Mouse (Mus musculus): ENCODE results near the gene Lrriq4.

The Lrriq4 gene

DNA sequence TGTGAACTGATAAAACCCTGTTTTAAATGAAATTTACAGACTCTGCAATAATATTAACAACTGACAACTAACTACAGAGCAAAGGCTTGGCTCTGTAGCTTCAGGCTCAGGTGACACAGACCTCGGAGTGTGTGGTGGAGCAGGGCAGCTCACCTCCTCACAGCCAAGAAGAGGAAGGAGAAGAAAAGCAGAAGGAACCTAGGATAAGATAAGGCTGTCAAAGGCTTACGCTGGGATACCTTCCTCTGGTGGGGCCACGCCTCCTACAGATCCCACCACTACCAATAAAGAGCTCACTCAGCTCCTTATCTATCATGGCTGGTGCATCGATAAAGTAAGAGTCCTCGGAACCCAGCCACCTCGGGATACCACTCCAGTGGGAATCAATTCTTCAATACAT, 38.9 kb downstream of the Lrriq4 start:
- no peak for DNase-seq (ENCODE audit: low spot score)

DNA sequence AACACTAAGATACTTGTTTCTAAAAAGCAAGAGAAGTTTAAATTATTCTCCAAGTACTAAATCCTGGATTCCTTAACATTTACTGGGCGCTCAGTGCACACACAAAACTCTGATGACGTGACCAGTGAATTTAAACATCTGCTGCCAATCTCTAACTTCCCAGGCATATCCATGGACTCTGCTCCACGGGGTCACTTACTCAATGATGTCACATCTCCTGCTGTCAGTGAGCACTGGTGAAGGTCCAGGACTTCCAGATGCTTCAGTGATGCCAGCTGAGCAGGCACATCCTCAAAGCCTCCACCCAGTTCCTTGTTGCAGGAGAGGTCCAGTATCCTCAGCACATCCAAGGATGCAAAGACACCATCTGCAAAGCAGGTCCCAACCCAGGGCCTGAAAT, 42.9 kb downstream of the Lrriq4 start:
- DNase-seq (ENCODE audit: low spot score) = no peak

DNA sequence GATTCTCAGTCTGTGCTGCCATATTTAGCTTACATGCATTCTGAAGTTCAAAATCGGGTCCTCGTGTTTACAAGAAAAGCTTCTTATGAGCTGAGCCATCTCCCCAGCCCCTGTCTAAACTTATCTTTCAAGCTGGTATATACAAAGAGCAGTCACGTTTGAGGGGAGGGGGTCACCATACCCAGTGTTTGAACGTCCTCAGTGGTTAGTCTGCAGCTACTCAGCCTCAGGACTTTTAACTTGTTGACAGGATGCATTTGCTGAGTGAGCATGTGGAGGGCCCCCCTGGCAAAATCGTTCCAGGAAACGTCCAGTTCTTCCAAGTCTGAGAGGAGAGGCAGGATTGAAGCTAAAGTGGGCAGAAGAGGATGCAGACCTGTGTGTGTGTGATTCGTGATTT, 46.7 kb downstream of the Lrriq4 start:
- DNase-seq (ENCODE audit: low spot score) = no peak

DNA sequence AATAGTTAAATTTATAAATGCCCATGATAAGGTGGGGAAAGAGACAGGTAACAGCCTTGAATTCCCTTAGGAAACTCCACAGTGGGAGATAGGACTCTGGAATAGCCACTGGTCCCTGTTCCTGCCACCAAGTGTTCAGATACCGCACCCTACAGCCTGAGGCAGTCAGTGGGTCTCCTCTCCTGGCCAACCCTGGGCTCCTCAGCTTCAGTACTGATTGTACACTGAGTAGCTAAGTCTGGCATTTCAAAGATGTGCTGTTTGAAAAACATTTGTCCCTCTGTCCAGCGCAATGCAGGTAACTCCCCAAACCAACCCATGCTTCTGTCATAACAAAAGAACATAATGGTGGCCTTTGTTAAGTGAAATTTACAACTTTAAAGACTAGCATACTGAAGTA, 51.4 kb downstream of the Lrriq4 start:
- DNase-seq (ENCODE audit: low spot score) = no peak

DNA sequence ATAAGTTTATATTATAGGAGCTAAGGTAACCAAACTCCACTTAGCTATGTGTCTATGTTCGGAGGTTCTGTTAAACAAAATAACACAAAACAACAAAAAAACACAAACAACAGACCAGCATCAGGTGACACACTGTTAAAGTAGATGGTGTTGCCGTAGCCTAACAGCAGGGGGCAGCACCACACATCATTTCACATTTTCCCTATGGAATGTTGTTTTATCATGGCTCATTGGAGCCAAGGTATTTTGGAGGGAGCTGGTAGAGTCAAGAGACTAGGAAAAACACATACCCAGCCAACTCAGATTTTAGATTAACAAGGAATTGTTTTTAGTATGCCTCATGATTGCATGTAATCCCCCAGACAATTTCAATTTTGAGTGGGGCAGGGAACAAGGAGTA, 52.0 kb downstream of the Lrriq4 start:
- peak; percentile 29 for DNase-seq (ENCODE audit: low spot score)

DNA sequence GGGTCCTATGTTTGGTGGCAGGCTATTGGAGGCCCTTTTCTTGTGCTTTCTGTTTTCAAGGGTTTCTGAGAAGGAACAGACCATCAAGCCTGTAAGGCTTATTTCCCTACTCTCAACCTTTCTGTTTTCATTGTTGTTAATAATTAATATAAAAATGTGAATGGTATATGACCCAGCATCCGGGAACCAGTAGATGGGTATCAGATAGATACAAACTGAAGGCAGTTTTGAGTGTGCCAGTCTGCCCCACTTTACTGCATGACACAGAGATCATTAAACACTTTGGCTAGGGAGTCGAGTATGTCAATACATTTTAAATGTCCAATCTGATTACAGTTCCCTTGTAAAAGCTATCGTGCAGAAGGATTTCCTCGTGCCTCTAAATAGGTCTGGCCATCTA, 53.6 kb downstream of the Lrriq4 start:
- DNase-seq (ENCODE audit: low spot score) = no peak

DNA sequence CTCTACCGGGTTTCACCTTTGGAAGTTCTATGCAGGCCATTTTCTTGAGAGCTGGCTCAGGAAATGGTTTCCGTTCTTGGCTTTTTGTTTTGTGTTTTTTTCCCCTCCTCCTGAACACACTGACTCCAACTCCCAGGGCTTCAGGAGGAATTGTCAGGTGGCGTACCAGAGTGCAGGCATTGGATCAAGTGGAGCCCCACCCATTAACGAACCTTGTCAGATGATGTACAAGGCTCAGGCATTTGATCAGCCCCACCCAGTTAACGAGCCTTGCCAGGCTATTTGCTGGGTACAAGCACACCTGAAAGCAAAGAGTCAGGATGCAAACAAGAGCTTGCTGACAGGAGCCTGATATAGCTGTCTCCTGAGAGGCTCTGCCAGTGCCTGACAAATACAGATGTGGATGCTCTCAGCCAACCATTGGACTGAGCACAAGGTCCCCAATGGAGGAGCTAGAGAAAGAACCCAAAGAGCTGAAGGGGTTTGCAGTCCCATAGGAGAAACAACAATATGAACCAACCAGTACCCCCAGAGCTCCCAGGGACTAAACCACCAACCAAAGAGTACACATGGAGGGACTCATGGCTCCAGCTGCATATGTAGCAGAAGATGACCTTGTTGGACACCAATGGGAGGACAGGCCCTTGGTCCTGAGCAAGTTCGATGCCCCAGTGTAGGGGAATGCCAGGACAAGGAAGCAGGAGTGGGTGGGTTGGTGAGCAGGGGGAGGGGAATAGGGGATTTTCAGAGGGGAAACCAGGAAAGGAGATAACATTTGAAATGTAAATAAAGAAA, 55.6 kb downstream of the Lrriq4 start, which contains the start of gene Lrrc31:
Lrrc31 (minus strand) TSS at position 133 of the 795 bp plus-strand sequence.
- DNase-seq (ENCODE audit: low spot score) = peak; percentile 28

DNA sequence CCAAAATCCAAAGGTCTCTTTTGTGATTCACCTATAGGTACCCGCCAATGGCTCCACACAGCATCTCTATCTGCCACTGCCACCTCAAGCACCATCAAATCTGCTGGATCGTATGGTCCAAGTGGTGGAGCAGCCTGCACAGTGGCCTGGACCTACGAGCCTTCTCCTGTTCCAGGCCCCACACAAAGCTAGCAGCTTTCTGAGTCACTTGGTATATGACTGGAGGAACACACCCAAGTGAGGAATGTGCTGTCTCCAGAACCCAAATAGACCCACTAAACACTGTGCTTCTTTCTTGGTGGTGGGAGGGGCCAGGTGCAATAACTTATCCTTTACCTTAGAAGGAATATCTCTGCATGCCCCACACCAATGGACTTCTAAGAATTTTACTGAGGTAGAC, 61.7 kb downstream of the Lrriq4 start:
- DNase-seq (ENCODE audit: low spot score) = no peak

GRCm38 (mm10) chr3:30706614-30707276, 62.4 kb downstream of the Lrriq4 start:
- DNase-seq (ENCODE audit: low spot score) = no peak

GRCm38 (mm10) chr3:30710191-30710590, 65.9 kb downstream of the Lrriq4 start:
- DNase-seq (ENCODE audit: low spot score) = no peak

DNA sequence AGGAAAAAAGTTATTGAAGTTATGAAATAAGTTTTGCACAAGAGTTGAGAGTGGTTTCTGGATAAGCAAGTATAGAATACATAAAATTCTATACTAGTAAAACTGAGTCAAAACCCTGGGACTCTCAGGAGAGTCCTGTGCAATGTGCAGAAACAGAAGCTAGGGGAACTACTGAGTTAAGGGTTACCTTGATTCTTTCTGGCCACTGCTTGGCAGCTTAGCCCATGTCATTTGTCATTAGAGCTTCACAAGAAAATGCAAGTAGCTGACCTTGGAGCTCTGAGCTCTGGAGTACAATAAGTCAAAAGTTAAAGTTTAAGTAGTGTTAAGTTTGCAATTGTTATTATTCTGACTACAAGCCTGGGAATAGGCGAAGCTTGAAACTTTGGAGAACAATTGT, 69.0 kb downstream of the Lrriq4 start:
- DNase-seq (ENCODE audit: low spot score) = no peak

DNA sequence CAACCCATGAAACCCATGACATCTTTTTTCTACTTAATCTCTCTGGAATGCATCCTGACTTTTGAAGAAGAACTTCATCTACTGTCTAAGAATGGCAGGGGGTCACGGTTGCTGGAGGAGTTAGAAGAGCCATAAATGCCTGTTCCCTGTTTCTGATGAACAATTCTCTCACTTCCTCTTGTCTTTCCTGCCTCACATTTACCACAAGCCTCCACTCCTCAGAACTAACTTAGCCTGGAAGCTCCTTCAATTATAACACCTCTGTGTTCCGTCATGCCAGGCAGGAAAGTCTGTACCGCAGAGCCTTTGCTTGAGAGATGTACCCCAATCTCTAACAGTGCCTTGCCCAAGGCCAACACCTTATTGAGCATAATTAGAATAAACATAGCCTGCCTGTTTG, 74.3 kb downstream of the Lrriq4 start:
- no peak for DNase-seq (ENCODE audit: low spot score)

Measured in lung, postnatal 25 days (tissue).